ENCODE assay signal across 9 mouse cellular contexts in genomic region chr6:120821715-120822114, GRCm38 (mm10). TPM values are rescaled to one million over a fixed set of nuclear protein-coding genes. Genes with fewer than 3 reads are reported as not detected.
DNase-seq lines count a peak whose midpoint lies in the region; ATAC-seq lines count a peak whose summit lies in the region.
"Had no signal": no experiment of that assay in that cellular context is flagged by ENCODE, and none has a peak within 500 bp of the region (broad histone marks: within the 10 kb centered on the region; RNA-seq: fewer than 3 reads in every experiment).

No protein-coding gene starts in this region.

- peaks cover 7% of the 10 kb centered on the region for H3K9me3 ChIP-seq in kidney, embryonic 16.5 days (ENCODE audit: low read length)
- no peaks in the 10 kb centered on the region for H3K9me3 ChIP-seq in hindbrain, embryonic 16.5 days (ENCODE audit: control insufficient read depth, low read length)
- H3K9me3 ChIP-seq in midbrain, embryonic 16.5 days (replicated peaks; ENCODE audit: control insufficient read depth, low read length, poor library complexity, severe bottlenecking), result no peaks in the 10 kb centered on the region

- peak overlapping the region; percentile 72 for H3K4me2 ChIP-seq in kidney, embryonic 16.5 days (replicated peaks; ENCODE audit: low read depth, low read length)
- peak overlapping the region; percentile 80 for H3K4me2 ChIP-seq in hindbrain, embryonic 16.5 days (ENCODE audit: low read length)
- H3K4me2 ChIP-seq in midbrain, embryonic 16.5 days (ENCODE audit: low read length), result peak overlapping the region; percentile 74

- no peak overlapping the region for H3K27ac ChIP-seq in kidney, embryonic 16.5 days (ENCODE audit: low read length)
- no peak overlapping the region for H3K27ac ChIP-seq in brown adipose tissue, adult 24 weeks (replicated peaks; ENCODE audit: low read depth, low read length)
- no peak overlapping the region for H3K27ac ChIP-seq in hindbrain, embryonic 16.5 days (ENCODE audit: low read depth, low read length)
- no peak overlapping the region for H3K27ac ChIP-seq in midbrain, embryonic 16.5 days (ENCODE audit: low read length)

- peaks cover 19% of the 10 kb centered on the region for H3K36me3 ChIP-seq in kidney, embryonic 16.5 days (ENCODE audit: insufficient read depth, low read length)
- peaks cover 13% of the 10 kb centered on the region for H3K36me3 ChIP-seq in hindbrain, embryonic 16.5 days (ENCODE audit: control insufficient read depth, insufficient read depth, low read length)
- peaks cover 13% of the 10 kb centered on the region for H3K36me3 ChIP-seq in midbrain, embryonic 16.5 days (ENCODE audit: control insufficient read depth, insufficient read depth, low read length)

- peak overlapping the region; percentile 92 for H3K9ac ChIP-seq in kidney, embryonic 16.5 days (replicated peaks; ENCODE audit: low read length)
- H3K9ac ChIP-seq in hindbrain, embryonic 16.5 days (ENCODE audit: low read depth, low read length), result peak overlapping the region; percentile 84
- peak overlapping the region; percentile 86; the same call in 1 of the 2 replicates for H3K9ac ChIP-seq in midbrain, embryonic 16.5 days (ENCODE audit: low read depth, low read length)

- 48% methylated on average over 5 of the region's 5 CpGs for WGBS in kidney, embryonic 16.5 days
- 53% methylated on average over 5 of the region's 5 CpGs for WGBS in hindbrain, embryonic 16.5 days
- 56% methylated on average over 5 of the region's 5 CpGs for WGBS in midbrain, embryonic 16.5 days

- H3K27me3 ChIP-seq in kidney, embryonic 16.5 days (ENCODE audit: insufficient read depth, low read length), result no peaks in the 10 kb centered on the region
- no peaks in the 10 kb centered on the region for H3K27me3 ChIP-seq in hindbrain, embryonic 16.5 days (replicated peaks; ENCODE audit: control insufficient read depth, insufficient read depth, low read length)
- no peaks in the 10 kb centered on the region for H3K27me3 ChIP-seq in midbrain, embryonic 16.5 days (ENCODE audit: control insufficient read depth, insufficient read depth, low read depth, low read length)

- H3K4me3 ChIP-seq in kidney, embryonic 16.5 days (ENCODE audit: low read length), result peak overlapping the region; percentile 99
- H3K4me3 ChIP-seq in brown adipose tissue, adult 24 weeks (ENCODE audit: insufficient read depth, low read depth, low read length), result peak overlapping the region; percentile 79
- peak overlapping the region; percentile 99 for H3K4me3 ChIP-seq in hindbrain, embryonic 16.5 days (ENCODE audit: low read length)
- peak overlapping the region; percentile 96 for H3K4me3 ChIP-seq in midbrain, embryonic 16.5 days (ENCODE audit: low read depth, low read length)

- no peak for DNase-seq in kidney, adult 8-10 months
- no peak for DNase-seq in adipocyte (ENCODE audit: low spot score)
- no peak for DNase-seq in gastrocnemius, postnatal 25 days
- DNase-seq in left cerebral cortex, adult 18-20 months (ENCODE audit: low spot score in 2 of 2), result no peak

- peaks cover 10% of the 10 kb centered on the region for H3K4me1 ChIP-seq in kidney, embryonic 16.5 days (ENCODE audit: insufficient read depth, low read length)
- H3K4me1 ChIP-seq in brown adipose tissue, adult 24 weeks (ENCODE audit: control insufficient read depth, insufficient read depth, insufficient read length, low read length), result peaks cover 11% of the 10 kb centered on the region
- peaks cover 13% of the 10 kb centered on the region for H3K4me1 ChIP-seq in hindbrain, embryonic 16.5 days (ENCODE audit: control insufficient read depth, insufficient read depth, low read depth, low read length)
- H3K4me1 ChIP-seq in midbrain, embryonic 16.5 days (ENCODE audit: control insufficient read depth, insufficient read depth, low read length), result peaks cover 24% of the 10 kb centered on the region

- no peak for ATAC-seq in kidney, embryonic 16.5 days (ENCODE audit: low FRiP score, low TSS enrichment)
- ATAC-seq in hindbrain, embryonic 16.5 days, result no peak
- ATAC-seq in midbrain, embryonic 16.5 days, result no peak

RNA-seq across cellular contexts. Expression of gene Atp6v1e1, which starts 0.9 kb away (rescaled TPM):
- polyA plus RNA-seq in kidney, embryonic 16.5 days (2015; fragmentation: Nextera tagmentation; extraction: Ambion mirVana), result 176 and 188 TPM in 2 replicates
- 200 and 349 TPM in 2 replicates for polyA plus RNA-seq in brown adipose tissue, adult 24 weeks (2012; ENCODE audit: insufficient read depth, insufficient read length, missing spikeins)
- 290 and 313 TPM in 2 replicates for polyA plus RNA-seq in hindbrain, embryonic 16.5 days (2015; fragmentation: Nextera tagmentation; extraction: Ambion mirVana)
- polyA plus RNA-seq in midbrain, embryonic 16.5 days (2015; fragmentation: Nextera tagmentation; extraction: Ambion mirVana), result 283 and 296 TPM in 2 replicates
- 100 to 1,000 TPM; 114 to 127 TPM for total RNA-seq in gastrocnemius, postnatal 25 days (2021)
- total RNA-seq in left cerebral cortex, adult 18-20 months (2021), result 100 to 1,000 TPM; 559 to 571 TPM

RNA-seq across cellular contexts. Expression of gene Bcl2l13, which starts 14.3 kb away (rescaled TPM):
- 35.7 TPM in 2 replicates for polyA plus RNA-seq in kidney, embryonic 16.5 days (2015; fragmentation: Nextera tagmentation; extraction: Ambion mirVana)
- 56.4 and 68.8 TPM in 2 replicates for polyA plus RNA-seq in brown adipose tissue, adult 24 weeks (2012; ENCODE audit: insufficient read depth, insufficient read length, missing spikeins)
- 27.2 and 27.3 TPM in 2 replicates for polyA plus RNA-seq in hindbrain, embryonic 16.5 days (2015; fragmentation: Nextera tagmentation; extraction: Ambion mirVana)
- polyA plus RNA-seq in midbrain, embryonic 16.5 days (2015; fragmentation: Nextera tagmentation; extraction: Ambion mirVana), result 23.4 and 26.7 TPM in 2 replicates
- 10 to 100 TPM; 63.9 to 64.8 TPM for total RNA-seq in gastrocnemius, postnatal 25 days (2021)
- 10 to 100 TPM; 43.3 to 48.1 TPM for total RNA-seq in left cerebral cortex, adult 18-20 months (2021)

RNA-seq across cellular contexts. Expression of gene Slc25a18, which starts 48.3 kb away (rescaled TPM):
- polyA plus RNA-seq in kidney, embryonic 16.5 days (2015; fragmentation: Nextera tagmentation; extraction: Ambion mirVana), result 0.09 and 0.16 TPM in 2 replicates
- not detected in 2 replicates for polyA plus RNA-seq in brown adipose tissue, adult 24 weeks (2012; ENCODE audit: insufficient read depth, insufficient read length, missing spikeins)
- 28.4 and 35.8 TPM in 2 replicates for polyA plus RNA-seq in hindbrain, embryonic 16.5 days (2015; fragmentation: Nextera tagmentation; extraction: Ambion mirVana)
- polyA plus RNA-seq in midbrain, embryonic 16.5 days (2015; fragmentation: Nextera tagmentation; extraction: Ambion mirVana), result 9.6 and 19.9 TPM in 2 replicates
- under 1 TPM in 1 of 2 experiments, not detected in 1; 0.13 TPM for total RNA-seq in gastrocnemius, postnatal 25 days (2021)
- total RNA-seq in left cerebral cortex, adult 18-20 months (2021), result 10 to 100 TPM; 67.2 to 68.6 TPM
- total RNA-seq: granulocyte monocyte progenitor cell, adult 5-6 weeks had no signal
